In the genomic region with DNA sequence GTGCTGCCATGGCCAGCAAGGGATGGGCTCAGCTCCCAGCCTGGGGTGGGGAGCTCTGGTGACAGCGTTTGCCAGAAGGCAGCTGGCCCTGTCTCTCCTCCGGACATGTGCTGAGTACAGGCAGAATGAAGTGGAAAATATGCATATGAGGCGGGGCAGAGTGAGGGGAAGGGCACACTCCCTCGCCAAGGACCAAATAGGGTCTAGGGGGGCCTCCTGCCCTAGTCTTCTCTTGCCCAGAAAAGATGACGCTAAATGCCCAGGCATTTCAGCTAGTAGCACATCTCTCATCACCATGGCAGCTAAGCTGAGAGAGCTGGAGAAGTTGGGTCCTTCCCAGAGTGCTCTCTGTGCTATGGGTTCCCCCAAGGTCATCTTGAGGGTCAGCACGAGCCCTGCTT, we compare ENCODE assay signal across 9 mouse cellular contexts. TPM values are rescaled to one million over a fixed set of nuclear protein-coding genes. Genes with fewer than 3 reads are reported as not detected.
DNase-seq lines count a peak whose midpoint lies in the region; ATAC-seq and TF ChIP-seq lines count a peak whose summit lies in the region.
"Had no signal": no experiment of that assay in that cellular context is flagged by ENCODE, and none has a peak within 500 bp of the region (broad histone marks: within the 10 kb centered on the region; RNA-seq: fewer than 3 reads in every experiment).

No protein-coding gene starts in this region.

- no peaks in the 10 kb centered on the region for H3K36me3 ChIP-seq in forebrain, postnatal 0 days (ENCODE audit: insufficient read depth)
- no peaks in the 10 kb centered on the region for H3K36me3 ChIP-seq in stomach, embryonic 14.5 days (ENCODE audit: control insufficient read depth, insufficient read depth, low read length)
- H3K36me3 ChIP-seq: embryonic facial prominence, embryonic 12.5 days had no signal

- intact Hi-C loops in left cerebral cortex, postnatal 25 days (cut with DNase I), result loop anchor here (5.0 kb wide), 1 partner anchor 45 kb away; the partner anchor contains the start of gene G0s2

- H3K27me3 ChIP-seq in forebrain, postnatal 0 days (ENCODE audit: insufficient read depth, low read length), result no peaks in the 10 kb centered on the region
- no peaks in the 10 kb centered on the region for H3K27me3 ChIP-seq in stomach, embryonic 14.5 days (ENCODE audit: control insufficient read depth, insufficient read depth, low read length)
- H3K27me3 ChIP-seq: embryonic facial prominence, embryonic 12.5 days had no signal

- 29% methylated on average over 6 of the region's 6 CpGs for WGBS in forebrain, postnatal 0 days
- 36% methylated on average over 6 of the region's 6 CpGs for WGBS in stomach, embryonic 14.5 days

- ATAC-seq in forebrain, postnatal 0 days, result peak; percentile 81
- peak; percentile 56; the same call in 1 of the 2 replicates for ATAC-seq in stomach, embryonic 14.5 days (ENCODE audit: insufficient number of reproducible peaks, insufficient read depth, low FRiP score, low read depth)
- ATAC-seq in monocyte, adult 5-6 weeks (replicated peaks; ENCODE audit: insufficient number of reproducible peaks, low FRiP score, low TSS enrichment, poor library complexity, severe bottlenecking), result no peak

- no peaks in the 10 kb centered on the region for H3K9me3 ChIP-seq in forebrain, postnatal 0 days (ENCODE audit: low read length)
- H3K9me3 ChIP-seq in stomach, embryonic 14.5 days (ENCODE audit: control insufficient read depth, low read depth, low read length), result no peaks in the 10 kb centered on the region
- H3K9me3 ChIP-seq: embryonic facial prominence, embryonic 12.5 days had no signal

- H3K4me1 ChIP-seq in forebrain, postnatal 0 days (ENCODE audit: insufficient read depth), result no peaks in the 10 kb centered on the region
- peaks cover 12% of the 10 kb centered on the region; the same call in 1 of the 2 replicates for H3K4me1 ChIP-seq in stomach, embryonic 14.5 days (ENCODE audit: control insufficient read depth, insufficient read depth, low read length)
- H3K4me1 ChIP-seq: embryonic facial prominence, embryonic 12.5 days had no signal

- H3K4me2 ChIP-seq in forebrain, postnatal 0 days (ENCODE audit: low read depth), result no peak overlapping the region
- H3K4me2 ChIP-seq in stomach, embryonic 14.5 days (replicated peaks; ENCODE audit: low read depth, low read length), result no peak overlapping the region
- H3K4me2 ChIP-seq: embryonic facial prominence, embryonic 12.5 days had no signal

- no peak for TF ChIP-seq CTCF in forebrain, postnatal 0 days (IDR thresholded peaks at IDR 0.05; ENCODE audit: low read depth)

- no peak overlapping the region for H3K27ac ChIP-seq in forebrain, postnatal 0 days (ENCODE audit: low read depth, low read length)
- 0 out of 2 replicates have a peak overlapping the region, but pooled peaks have one; percentile 11 for H3K27ac ChIP-seq in stomach, embryonic 14.5 days (ENCODE audit: low read length)
- H3K27ac ChIP-seq: embryonic facial prominence, embryonic 12.5 days had no signal

- no peak overlapping the region for H3K4me3 ChIP-seq in forebrain, postnatal 0 days (ENCODE audit: low read depth, low read length)
- H3K4me3 ChIP-seq in stomach, embryonic 14.5 days (ENCODE audit: low read depth, low read length), result no peak overlapping the region
- H3K4me3 ChIP-seq: embryonic facial prominence, embryonic 12.5 days had no signal

- H3K9ac ChIP-seq in forebrain, postnatal 0 days, result no peak overlapping the region
- H3K9ac ChIP-seq in stomach, embryonic 14.5 days (replicated peaks; ENCODE audit: low read depth, low read length), result no peak overlapping the region
- H3K9ac ChIP-seq: embryonic facial prominence, embryonic 12.5 days had no signal

- peak; percentile 31 for DNase-seq in kidney, adult 11 months
- DNase-seq in kidney, adult 18-20 months, result no peak
- DNase-seq in adrenal gland, adult 8-10 months, result peak; percentile 34
- peak; percentile 49 for DNase-seq in forebrain, postnatal 0 days
- peak; percentile 85 for DNase-seq in heart, postnatal 4 days
- DNase-seq in left cerebral cortex, postnatal 25 days (ENCODE audit: low spot score in 2 of 2), result peak; percentile 51 to 65

RNA-seq across cellular contexts. Expression of gene G0s2, which starts 44.1 kb away (rescaled TPM):
- 10 to 100 TPM; 48.8 to 85.1 (median 74.4) TPM for total RNA-seq in adrenal gland, adult 8-10 months (2022)
- 5.7 and 11.0 TPM in 2 replicates for total RNA-seq in forebrain, postnatal 0 days (2014; rRNA removed)
- polyA plus RNA-seq in forebrain, postnatal 0 days (2015; fragmentation: Nextera tagmentation; extraction: Ambion mirVana), result 4.7 and 5.0 TPM in 2 replicates
- total RNA-seq in heart, postnatal 4 days (2021), result 10 to 100 TPM; 51.9 to 62.0 TPM
- total RNA-seq in left cerebral cortex, postnatal 25 days (2021), result 1 to 10 TPM; 8.0 to 8.3 TPM
- 26.4 and 26.5 TPM in 2 replicates for polyA plus RNA-seq in stomach, embryonic 14.5 days (2014; fragmentation: Nextera tagmentation; extraction: Ambion mirVana)
- total RNA-seq in monocyte, adult 5-6 weeks (2017), result 41.0 to 151 TPM (median 72.9 TPM) in 3 replicates

RNA-seq across cellular contexts. Expression of gene Camk1g, which starts 52.9 kb away (rescaled TPM):
- total RNA-seq in adrenal gland, adult 8-10 months (2022), result under 1 TPM in 3 of 4 experiments, not detected in 1; 0.12 to 0.49 (median 0.35) TPM
- 50.3 and 56.1 TPM in 2 replicates for total RNA-seq in forebrain, postnatal 0 days (2014; rRNA removed)
- polyA plus RNA-seq in forebrain, postnatal 0 days (2015; fragmentation: Nextera tagmentation; extraction: Ambion mirVana), result 37.4 and 46.0 TPM in 2 replicates
- total RNA-seq in heart, postnatal 4 days (2021), result 1 to 10 TPM; 3.9 to 4.1 TPM
- total RNA-seq in left cerebral cortex, postnatal 25 days (2021), result 10 to 100 TPM; 36.9 to 51.0 TPM
- polyA plus RNA-seq in stomach, embryonic 14.5 days (2014; fragmentation: Nextera tagmentation; extraction: Ambion mirVana), result 7.6 and 10.5 TPM in 2 replicates
- total RNA-seq in monocyte, adult 5-6 weeks (2017), result not detected in 3 replicates

RNA-seq across cellular contexts. Expression of gene Hsd11b1, which starts 53.3 kb away (rescaled TPM):
- total RNA-seq in adrenal gland, adult 8-10 months (2022), result 10 to 100 TPM; 58.1 to 94.0 (median 71.6) TPM
- 1.8 TPM in 2 replicates for total RNA-seq in forebrain, postnatal 0 days (2014; rRNA removed)
- polyA plus RNA-seq in forebrain, postnatal 0 days (2015; fragmentation: Nextera tagmentation; extraction: Ambion mirVana), result 2.0 and 2.1 TPM in 2 replicates
- 1 to 10 TPM; 1.0 to 1.5 TPM for total RNA-seq in heart, postnatal 4 days (2021)
- total RNA-seq in left cerebral cortex, postnatal 25 days (2021), result 10 to 100 TPM; 24.1 to 24.9 TPM
- polyA plus RNA-seq in stomach, embryonic 14.5 days (2014; fragmentation: Nextera tagmentation; extraction: Ambion mirVana), result 0.62 and 1.2 TPM in 2 replicates
- 101 to 156 TPM (median 112 TPM) in 3 replicates for total RNA-seq in monocyte, adult 5-6 weeks (2017)

Comparison
In these comparisons a context has a peak if more than half of its experiments do, and no peak if none do; other contexts are left out.
1. RNA of gene Camk1g, which starts 52.9 kb away (total RNA-seq): 50.3 to 56.1 TPM in forebrain, postnatal 0 days and 36.9 to 51.0 TPM in left cerebral cortex, postnatal 25 days; 3.9 to 4.1 TPM in heart, postnatal 4 days, 0.12 to 0.49 TPM in adrenal gland, adult 8-10 months and not detected in monocyte, adult 5-6 weeks; every median in the first group is over 4 times any median in the second.